Mouse (Mus musculus): ENCODE results near the gene Baz2a. TPM values are rescaled to one million over a fixed set of nuclear protein-coding genes. Genes with fewer than 3 reads are reported as not detected.
A peak's percentile ranks its signal among the peaks of the same experiment; 100 is the strongest.
"Not testable (repeated sequence)": the region's sequence is repeated elsewhere in the genome, so short reads cannot be mapped to it uniquely, and the experiment has no call there.

The Baz2a gene
- total and polyA plus RNA-seq, 3 experiments: 16.6 to 116 (median 34.7) TPM

GRCm38 (mm10) chr10:128059207-128059981, 32.0 kb upstream of the Baz2a start:
- peak overlapping the region; percentile 95 for H3K4me3 ChIP-seq (ENCODE audit: low read depth, low read length)
- H3K4me1 ChIP-seq (ENCODE audit: insufficient read depth, low read depth, low read length): peaks cover 46% of the 10 kb centered on the region
- no peaks in the 10 kb centered on the region for H3K27me3 ChIP-seq (ENCODE audit: insufficient read depth, low read length)
- H3K36me3 ChIP-seq (replicated peaks): peaks cover 31% of the 10 kb centered on the region
- H3K9me3 ChIP-seq (replicated peaks): no peaks in the 10 kb centered on the region
- TF ChIP-seq CTCF (IDR thresholded peaks at IDR 0.05; ENCODE audit: low read depth, low read length) (no peak), GATA2 (IDR thresholded peaks at IDR 0.05; ENCODE audit: borderline replicate concordance, low read depth, low read length) (no peak), TAL1 (conservative IDR thresholded peaks at IDR 0.05; ENCODE audit: low read depth, low read length) (no peak), POLR2AphosphoS5 (IDR thresholded peaks at IDR 0.05; ENCODE audit: insufficient replicate concordance, low read depth, low read length) (no peak), GATA1 (IDR thresholded peaks at IDR 0.05; ENCODE audit: borderline replicate concordance, low read length) (no peak)
- DNase-seq (ENCODE audit: low spot score) (peak; percentile 64), ATAC-seq (ENCODE audit: extremely low read depth, insufficient number of reproducible peaks, low FRiP score, poor library complexity, severe bottlenecking) (no peak)

GRCm38 (mm10) chr10:128061109-128061508, 30.3 kb upstream of the Baz2a start:
- Histone ChIP-seq H3K9me3 (replicated peaks) (no peaks in the 10 kb centered on the region), H3K4me3 (ENCODE audit: low read depth, low read length) (peak overlapping the region; percentile 95; the same call in 1 of the 2 replicates), H3K36me3 (replicated peaks) (peaks cover 47% of the 10 kb centered on the region), H3K27me3 (ENCODE audit: insufficient read depth, low read length) (no peaks in the 10 kb centered on the region), H3K4me1 (ENCODE audit: insufficient read depth, low read depth, low read length) (peaks cover 57% of the 10 kb centered on the region)
- DNase-seq (ENCODE audit: low spot score) (no peak), ATAC-seq (ENCODE audit: extremely low read depth, insufficient number of reproducible peaks, low FRiP score, poor library complexity, severe bottlenecking) (no peak)
- TF ChIP-seq TAL1 (conservative IDR thresholded peaks at IDR 0.05; ENCODE audit: low read depth, low read length) (no peak), GATA2 (IDR thresholded peaks at IDR 0.05; ENCODE audit: borderline replicate concordance, low read depth, low read length) (no peak), CTCF (IDR thresholded peaks at IDR 0.05; ENCODE audit: low read depth, low read length) (no peak), POLR2AphosphoS5 (IDR thresholded peaks at IDR 0.05; ENCODE audit: insufficient replicate concordance, low read depth, low read length) (no peak), GATA1 (IDR thresholded peaks at IDR 0.05; ENCODE audit: borderline replicate concordance, low read length) (no peak)

- TF ChIP-seq GATA1 (IDR thresholded peaks at IDR 0.05; ENCODE audit: borderline replicate concordance, low read length) (no peak), POLR2AphosphoS5 (IDR thresholded peaks at IDR 0.05; ENCODE audit: insufficient replicate concordance, low read depth, low read length) (no peak), CTCF (IDR thresholded peaks at IDR 0.05; ENCODE audit: low read depth, low read length) (no peak), GATA2 (IDR thresholded peaks at IDR 0.05; ENCODE audit: borderline replicate concordance, low read depth, low read length) (no peak), TAL1 (conservative IDR thresholded peaks at IDR 0.05; ENCODE audit: low read depth, low read length) (no peak)
- Histone ChIP-seq H3K4me1 (ENCODE audit: insufficient read depth, low read depth, low read length) (peaks cover 63% of the 10 kb centered on the region), H3K36me3 (replicated peaks) (peaks cover 55% of the 10 kb centered on the region), H3K4me3 (ENCODE audit: low read depth, low read length) (no peak overlapping the region; the same call in 1 of the 2 replicates), H3K27me3 (ENCODE audit: insufficient read depth, low read length) (no peaks in the 10 kb centered on the region), H3K9me3 (replicated peaks) (no peaks in the 10 kb centered on the region)
- DNase-seq (ENCODE audit: low spot score) (no peak), ATAC-seq (ENCODE audit: extremely low read depth, insufficient number of reproducible peaks, low FRiP score, poor library complexity, severe bottlenecking) (no peak)
Measured at GRCm38 (mm10) chr10:128062221-128062989, 29.0 kb upstream of the Baz2a start.

- ATAC-seq (ENCODE audit: extremely low read depth, insufficient number of reproducible peaks, low FRiP score, poor library complexity, severe bottlenecking) (no peak), DNase-seq (ENCODE audit: low spot score) (no peak)
- no peak for TF ChIP-seq GATA2 (IDR thresholded peaks at IDR 0.05; ENCODE audit: borderline replicate concordance, low read depth, low read length)
- TF ChIP-seq POLR2AphosphoS5 (IDR thresholded peaks at IDR 0.05; ENCODE audit: insufficient replicate concordance, low read depth, low read length): no peak
- no peak for TF ChIP-seq CTCF (IDR thresholded peaks at IDR 0.05; ENCODE audit: low read depth, low read length)
- no peak for TF ChIP-seq TAL1 (conservative IDR thresholded peaks at IDR 0.05; ENCODE audit: low read depth, low read length)
- no peak for TF ChIP-seq GATA1 (IDR thresholded peaks at IDR 0.05; ENCODE audit: borderline replicate concordance, low read length)
- H3K27me3 ChIP-seq (ENCODE audit: insufficient read depth, low read length): no peaks in the 10 kb centered on the region
- H3K36me3 ChIP-seq (replicated peaks): peaks cover 83% of the 10 kb centered on the region
- peaks cover 66% of the 10 kb centered on the region for H3K4me1 ChIP-seq (ENCODE audit: insufficient read depth, low read depth, low read length)
- H3K9me3 ChIP-seq (replicated peaks): no peaks in the 10 kb centered on the region
- no peak overlapping the region for H3K4me3 ChIP-seq (ENCODE audit: low read depth, low read length)
Measured at GRCm38 (mm10) chr10:128066072-128066471, 25.3 kb upstream of the Baz2a start.

GRCm38 (mm10) chr10:128069201-128069600, 22.2 kb upstream of the Baz2a start:
- ATAC-seq (ENCODE audit: extremely low read depth, insufficient number of reproducible peaks, low FRiP score, poor library complexity, severe bottlenecking) (peak; percentile 45; the same call in 1 of the 2 replicates), DNase-seq (ENCODE audit: low spot score) (no peak)
- TF ChIP-seq GATA2 (IDR thresholded peaks at IDR 0.05; ENCODE audit: borderline replicate concordance, low read depth, low read length) (no peak), POLR2AphosphoS5 (IDR thresholded peaks at IDR 0.05; ENCODE audit: insufficient replicate concordance, low read depth, low read length) (no peak), GATA1 (IDR thresholded peaks at IDR 0.05; ENCODE audit: borderline replicate concordance, low read length) (no peak), CTCF (IDR thresholded peaks at IDR 0.05; ENCODE audit: low read depth, low read length) (no peak), TAL1 (conservative IDR thresholded peaks at IDR 0.05; ENCODE audit: low read depth, low read length) (no peak)
- Histone ChIP-seq H3K4me3 (ENCODE audit: low read depth, low read length) (no peak overlapping the region), H3K4me1 (ENCODE audit: insufficient read depth, low read depth, low read length) (peaks cover 39% of the 10 kb centered on the region), H3K36me3 (replicated peaks) (peaks cover 88% of the 10 kb centered on the region), H3K27me3 (ENCODE audit: insufficient read depth, low read length) (no peaks in the 10 kb centered on the region), H3K9me3 (replicated peaks) (no peaks in the 10 kb centered on the region)

GRCm38 (mm10) chr10:128070432-128070831, 20.9 kb upstream of the Baz2a start:
- H3K9me3 ChIP-seq (replicated peaks); H3K4me3 ChIP-seq (ENCODE audit: low read depth, low read length); H3K27me3 ChIP-seq (ENCODE audit: insufficient read depth, low read length); ATAC-seq (ENCODE audit: extremely low read depth, insufficient number of reproducible peaks, low FRiP score, poor library complexity, severe bottlenecking); DNase-seq (ENCODE audit: low spot score): not testable (repeated sequence)
- peaks cover 83% of the 10 kb centered on the region for H3K36me3 ChIP-seq (replicated peaks)
- peaks cover 29% of the 10 kb centered on the region for H3K4me1 ChIP-seq (ENCODE audit: insufficient read depth, low read depth, low read length)

- H3K27me3 ChIP-seq (ENCODE audit: insufficient read depth, low read length); H3K9me3 ChIP-seq (replicated peaks); DNase-seq (ENCODE audit: low spot score); H3K4me3 ChIP-seq (ENCODE audit: low read depth, low read length); ATAC-seq (ENCODE audit: extremely low read depth, insufficient number of reproducible peaks, low FRiP score, poor library complexity, severe bottlenecking): not testable (repeated sequence)
- Histone ChIP-seq H3K36me3 (replicated peaks) (peaks cover 42% of the 10 kb centered on the region), H3K4me1 (ENCODE audit: insufficient read depth, low read depth, low read length) (peaks cover 12% of the 10 kb centered on the region)
Measured at GRCm38 (mm10) chr10:128078269-128078668, 13.1 kb upstream of the Baz2a start.

All from G1E (cell line).